Mouse (Mus musculus): ENCODE results near the gene Krtap4-1. TPM values are rescaled to one million over a fixed set of nuclear protein-coding genes. Genes with fewer than 3 reads are reported as not detected.

Gene Krtap4-1
- polyA plus RNA-seq, 1 experiment from 2014 or later: not detected

DNA sequence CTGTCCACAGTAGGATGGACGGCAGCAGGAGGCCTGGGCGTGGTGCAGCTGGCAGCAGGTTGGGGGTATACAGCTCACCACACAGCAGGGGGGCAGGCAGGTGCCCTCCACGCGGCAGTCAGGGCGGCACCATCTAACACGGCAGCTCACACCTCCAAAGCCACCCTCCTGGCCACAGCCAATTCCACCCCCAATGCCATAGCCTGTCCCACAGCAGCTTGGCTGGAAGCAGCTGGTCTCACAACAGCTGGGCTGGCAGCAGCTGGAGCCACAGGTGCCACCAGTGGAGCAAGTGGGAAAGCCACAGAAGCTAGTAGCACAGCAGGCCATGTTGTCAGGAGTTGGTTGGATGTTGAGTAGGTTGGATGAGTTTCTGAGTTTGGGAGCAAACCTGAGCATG is 47.4 kb downstream of the Krtap4-1 start, which contains the start of gene Krtap1-5:
TSS of gene Krtap1-5 (minus strand) at position 381 of the 400 bp plus-strand sequence.
- Histone ChIP-seq H3K4me1 (no peaks in the 10 kb centered on the region), H3K36me3 (replicated peaks) (no peaks in the 10 kb centered on the region), H3K27ac (no peak within 1 kb of the TSS), H3K9me3 (no peaks in the 10 kb centered on the region), H3K9ac (no peak within 1 kb of the TSS), H3K4me2 (no peak within 1 kb of the TSS), H3K4me3 (replicated peaks) (no peak within 1 kb of the TSS), H3K27me3 (no peaks in the 10 kb centered on the region; the same call in 1 of the 2 replicates)
- WGBS: 87% methylated on average over 6 of the region's 6 CpGs
- ATAC-seq (ENCODE audit: low FRiP score): no peak

Other genes with a start within 250 kb of the Krtap4-1 start
- gene Krt10, start 238.9 kb downstream of the Krtap4-1 start, polyA plus RNA-seq (2016; fragmentation: Nextera tagmentation; extraction: Ambion mirVana): 40.2 and 42.4 TPM in 2 replicates
- not detected in 2 replicates for gene Krt12, start 206.0 kb downstream of the Krtap4-1 start, polyA plus RNA-seq (2016; fragmentation: Nextera tagmentation; extraction: Ambion mirVana)
- 0.15 TPM in 1 of 2 replicates, not detected in the other for gene Krt20, start 190.1 kb downstream of the Krtap4-1 start, polyA plus RNA-seq (2016; fragmentation: Nextera tagmentation; extraction: Ambion mirVana)
- gene Krt23, start 135.1 kb downstream of the Krtap4-1 start, polyA plus RNA-seq (2016; fragmentation: Nextera tagmentation; extraction: Ambion mirVana): 0.74 and 0.75 TPM in 2 replicates
- not detected in 2 replicates for gene Krt39, start 106.9 kb downstream of the Krtap4-1 start, polyA plus RNA-seq (2016; fragmentation: Nextera tagmentation; extraction: Ambion mirVana)
- not detected in 2 replicates for gene Krt40, start 85.1 kb downstream of the Krtap4-1 start, polyA plus RNA-seq (2016; fragmentation: Nextera tagmentation; extraction: Ambion mirVana)
- gene Krtap3-3, start 77.4 kb downstream of the Krtap4-1 start, polyA plus RNA-seq (2016; fragmentation: Nextera tagmentation; extraction: Ambion mirVana): not detected in 2 replicates
- not detected in 2 replicates for gene Krtap3-2, start 71.4 kb downstream of the Krtap4-1 start, polyA plus RNA-seq (2016; fragmentation: Nextera tagmentation; extraction: Ambion mirVana)
- not detected in 2 replicates for gene Gm11939, start 68.8 kb downstream of the Krtap4-1 start, polyA plus RNA-seq (2016; fragmentation: Nextera tagmentation; extraction: Ambion mirVana)
- gene Krtap3-1, start 61.6 kb downstream of the Krtap4-1 start, polyA plus RNA-seq (2016; fragmentation: Nextera tagmentation; extraction: Ambion mirVana): not detected in 2 replicates
- gene Krtap1-5, start 47.2 kb downstream of the Krtap4-1 start, polyA plus RNA-seq (2016; fragmentation: Nextera tagmentation; extraction: Ambion mirVana): not detected in 2 replicates
- gene Krtap1-4, start 44.6 kb downstream of the Krtap4-1 start, polyA plus RNA-seq (2016; fragmentation: Nextera tagmentation; extraction: Ambion mirVana): not detected in 2 replicates
- gene Krtap1-3, start 36.9 kb downstream of the Krtap4-1 start, polyA plus RNA-seq (2016; fragmentation: Nextera tagmentation; extraction: Ambion mirVana): not detected in 2 replicates
- gene Krtap9-3, start 30.1 kb downstream of the Krtap4-1 start, polyA plus RNA-seq (2016; fragmentation: Nextera tagmentation; extraction: Ambion mirVana): not detected in 2 replicates
- not detected in 2 replicates for gene Gm11938, start 24.9 kb downstream of the Krtap4-1 start, polyA plus RNA-seq (2016; fragmentation: Nextera tagmentation; extraction: Ambion mirVana)
- gene Gm11937, start 18.0 kb downstream of the Krtap4-1 start, polyA plus RNA-seq (2016; fragmentation: Nextera tagmentation; extraction: Ambion mirVana): not detected in 2 replicates
- not detected in 2 replicates for gene Krtap2-4, start 13.4 kb downstream of the Krtap4-1 start, polyA plus RNA-seq (2016; fragmentation: Nextera tagmentation; extraction: Ambion mirVana)
- gene Gm11562, start 7.8 kb downstream of the Krtap4-1 start, polyA plus RNA-seq (2016; fragmentation: Nextera tagmentation; extraction: Ambion mirVana): not detected in 2 replicates
- gene Krtap4-2, start 6.8 kb upstream of the Krtap4-1 start, polyA plus RNA-seq (2016; fragmentation: Nextera tagmentation; extraction: Ambion mirVana): not detected in 2 replicates
- gene Krtap4-7, start 15.9 kb upstream of the Krtap4-1 start, polyA plus RNA-seq (2016; fragmentation: Nextera tagmentation; extraction: Ambion mirVana): not detected in 2 replicates
- not detected in 2 replicates for gene Gm11555, start 22.0 kb upstream of the Krtap4-1 start, polyA plus RNA-seq (2016; fragmentation: Nextera tagmentation; extraction: Ambion mirVana)
- not detected in 2 replicates for gene Gm11563, start 30.7 kb upstream of the Krtap4-1 start, polyA plus RNA-seq (2016; fragmentation: Nextera tagmentation; extraction: Ambion mirVana)
- gene Krtap4-6, start 37.7 kb upstream of the Krtap4-1 start, polyA plus RNA-seq (2016; fragmentation: Nextera tagmentation; extraction: Ambion mirVana): not detected in 2 replicates
- gene Gm14190, start 62.5 kb upstream of the Krtap4-1 start, polyA plus RNA-seq (2016; fragmentation: Nextera tagmentation; extraction: Ambion mirVana): not detected in 2 replicates
- not detected in 2 replicates for gene Gm14180, start 106.1 kb upstream of the Krtap4-1 start, polyA plus RNA-seq (2016; fragmentation: Nextera tagmentation; extraction: Ambion mirVana)
- gene Gm11595, start 144.7 kb upstream of the Krtap4-1 start, polyA plus RNA-seq (2016; fragmentation: Nextera tagmentation; extraction: Ambion mirVana): not detected in 2 replicates
- gene Krtap4-8, start 152.5 kb upstream of the Krtap4-1 start, polyA plus RNA-seq (2016; fragmentation: Nextera tagmentation; extraction: Ambion mirVana): not detected in 2 replicates
- not detected in 2 replicates for gene Krtap4-9, start 157.0 kb upstream of the Krtap4-1 start, polyA plus RNA-seq (2016; fragmentation: Nextera tagmentation; extraction: Ambion mirVana)
- not detected in 2 replicates for gene Gm11596, start 165.2 kb upstream of the Krtap4-1 start, polyA plus RNA-seq (2016; fragmentation: Nextera tagmentation; extraction: Ambion mirVana)
- not detected in 2 replicates for gene Gm11569, start 170.7 kb upstream of the Krtap4-1 start, polyA plus RNA-seq (2016; fragmentation: Nextera tagmentation; extraction: Ambion mirVana)
- gene Gm11554, start 176.2 kb upstream of the Krtap4-1 start, polyA plus RNA-seq (2016; fragmentation: Nextera tagmentation; extraction: Ambion mirVana): not detected in 2 replicates
- not detected in 2 replicates for gene Krtap4-13, start 181.7 kb upstream of the Krtap4-1 start, polyA plus RNA-seq (2016; fragmentation: Nextera tagmentation; extraction: Ambion mirVana)
- gene Gm11564, start 187.4 kb upstream of the Krtap4-1 start, polyA plus RNA-seq (2016; fragmentation: Nextera tagmentation; extraction: Ambion mirVana): not detected in 2 replicates
- not detected in 2 replicates for gene 2300003K06Rik, start 209.8 kb upstream of the Krtap4-1 start, polyA plus RNA-seq (2016; fragmentation: Nextera tagmentation; extraction: Ambion mirVana)
- not detected in 2 replicates for gene Krtap4-16, start 223.4 kb upstream of the Krtap4-1 start, polyA plus RNA-seq (2016; fragmentation: Nextera tagmentation; extraction: Ambion mirVana)
- gene Gm11568, start 229.7 kb upstream of the Krtap4-1 start, polyA plus RNA-seq (2016; fragmentation: Nextera tagmentation; extraction: Ambion mirVana): not detected in 2 replicates
- gene Gm11559, start 236.2 kb upstream of the Krtap4-1 start, polyA plus RNA-seq (2016; fragmentation: Nextera tagmentation; extraction: Ambion mirVana): not detected in 2 replicates
- not detected in 2 replicates for gene Krtap9-1, start 245.2 kb upstream of the Krtap4-1 start, polyA plus RNA-seq (2016; fragmentation: Nextera tagmentation; extraction: Ambion mirVana)

Measured in forebrain, embryonic 12.5 days (tissue).